Mouse (Mus musculus) c-Kit-positive CD71-positive TER-119-positive erythroid progenitor cells, embryonic 14.5 days (primary cell): ENCODE measurements around the gene Rft1.

Source experiments
- DNase-seq: peaks from one replicate; pipeline ENCODE4 v3.0.0-alpha.2; 2013; ENCODE audit warnings: low spot score

The Rft1 gene

DNA sequence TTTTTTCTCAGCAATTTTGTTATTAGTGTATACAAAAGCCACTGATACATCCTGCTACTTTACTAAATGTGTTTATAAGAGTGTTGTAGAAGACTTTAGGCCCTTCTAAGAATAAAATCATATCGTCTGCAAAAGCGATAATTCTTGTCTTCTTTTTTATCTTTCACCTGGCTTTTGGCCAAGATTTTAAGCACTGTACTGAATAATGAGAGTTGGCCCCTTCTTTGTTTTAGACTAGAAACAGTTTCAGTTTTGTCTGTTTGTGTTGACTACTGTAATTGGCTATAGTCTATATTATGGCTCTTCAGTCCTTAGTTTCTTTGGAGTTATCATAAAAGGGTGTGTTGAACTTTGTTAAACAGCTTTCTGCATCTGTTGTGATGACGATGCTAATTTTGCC is 77.7 kb downstream of the Rft1 start:
- no peak for DNase-seq

DNA sequence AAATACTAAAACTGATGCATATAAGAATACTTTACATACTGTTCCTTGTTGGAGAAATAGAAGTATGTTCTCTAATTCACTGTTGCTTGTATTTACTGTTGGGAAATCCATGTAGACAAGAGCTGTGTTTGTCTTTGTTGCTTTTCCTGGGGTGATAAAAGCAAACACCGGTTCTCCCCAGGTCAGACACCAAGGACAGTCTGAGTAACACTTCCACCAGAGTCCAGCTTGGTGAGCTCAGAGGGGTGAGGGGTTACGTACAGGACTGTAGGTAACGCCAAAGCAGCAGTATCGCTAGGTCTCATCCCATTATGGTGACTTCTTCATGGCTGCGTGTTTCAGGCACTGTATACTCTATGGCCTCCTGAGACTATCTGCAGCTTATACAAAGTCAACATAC is 80.5 kb downstream of the Rft1 start:
- DNase-seq: no peak

DNA sequence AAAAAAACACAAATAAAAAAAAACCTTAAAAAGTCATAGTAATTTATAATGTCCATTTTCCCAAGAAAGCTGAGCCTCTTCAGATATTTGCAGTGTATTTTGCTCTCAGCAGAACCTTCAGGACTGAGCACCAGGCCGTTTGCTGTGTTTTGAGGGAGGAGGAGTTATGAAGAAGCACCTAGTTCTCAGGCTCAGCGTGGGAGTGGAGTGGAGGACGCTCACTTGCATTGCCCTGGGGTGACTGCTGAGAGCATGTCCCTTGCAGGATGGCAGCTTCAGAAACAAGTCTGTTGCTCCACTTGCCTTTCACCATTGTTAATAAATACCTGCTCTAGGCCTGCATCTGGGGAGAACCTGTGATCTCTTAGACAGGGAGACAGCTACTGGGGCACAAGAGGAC is 81.7 kb downstream of the Rft1 start:
- DNase-seq: no peak

DNA sequence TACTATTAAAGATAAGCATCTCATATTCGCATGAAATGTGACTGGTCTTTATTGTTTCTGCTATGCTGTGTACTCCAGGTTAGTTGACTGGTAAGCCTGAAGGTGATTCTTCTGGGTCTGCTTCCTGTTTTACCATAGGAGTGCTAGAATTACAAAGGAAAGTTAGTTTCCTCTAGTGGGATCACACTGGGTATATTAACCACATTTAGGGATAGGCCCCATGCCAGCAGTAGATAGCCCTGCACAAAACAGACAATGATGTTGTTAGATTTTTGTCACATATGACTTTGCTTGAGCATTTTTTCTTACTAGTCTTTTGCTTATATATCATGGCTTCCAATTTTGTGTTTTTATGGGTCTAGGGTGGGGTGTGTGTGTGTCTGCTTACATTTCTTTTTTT is 82.3 kb downstream of the Rft1 start:
- no peak for DNase-seq
